Mouse (Mus musculus) heart, postnatal 14 days (tissue): Measurements from ENCODE around the gene Thsd1. TPM values are rescaled to one million over a fixed set of nuclear protein-coding genes. Genes with fewer than 3 reads are reported as not detected.
"Not testable (repeated sequence)": the region's sequence is repeated elsewhere in the genome, so short reads cannot be mapped to it uniquely, and the experiment has no call there.

Source experiments
- DNase-seq, 2 experiments: peaks; one replicate each; pipeline ENCODE4 v3.0.0; 2021 to 2022
- intact Hi-C: fragments of 180-260 bp; cut with DNase I; formaldehyde crosslinking; loops from one replicate; pipeline ENCODE4 v1.15.1; 2025
- total RNA-seq, 2 experiments: library from RNA; stranded (reverse); gene quantifications; 2 replicates each; pipeline ENCODE4 v1.2.3; 2021

Thsd1 gene
- total RNA-seq, 2 experiments from 2014 or later: 9.2 to 9.6 TPM

- DNase-seq: peak in 1 of 2 experiments; percentile 8
- intact Hi-C loops: no loop called here
Measured at GRCm38 (mm10) chr8:22260091-22260722, 33.1 kb downstream of the Thsd1 start.

DNA sequence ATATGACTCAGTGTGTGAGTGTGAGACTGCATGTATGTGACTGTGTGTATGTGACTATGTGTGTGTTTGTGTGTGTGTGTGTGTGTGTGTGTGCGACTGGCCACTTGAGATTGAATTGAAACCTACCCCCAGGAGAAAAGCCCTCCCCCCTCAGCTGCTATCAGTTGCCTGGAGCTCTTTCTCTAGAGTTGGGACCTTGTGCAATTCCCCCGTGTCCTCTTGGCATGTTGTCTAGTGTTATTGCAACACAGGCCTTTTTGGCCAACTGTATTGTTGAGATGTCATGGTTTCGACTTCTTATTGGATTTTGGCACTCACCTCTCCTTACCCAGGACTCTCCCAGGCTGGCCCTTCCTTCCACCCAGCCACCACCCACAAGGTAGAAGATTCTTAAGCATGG is 35.2 kb downstream of the Thsd1 start:
- intact Hi-C loops: no loop called here
- DNase-seq: peak in 1 of 2 experiments; percentile 38

DNA sequence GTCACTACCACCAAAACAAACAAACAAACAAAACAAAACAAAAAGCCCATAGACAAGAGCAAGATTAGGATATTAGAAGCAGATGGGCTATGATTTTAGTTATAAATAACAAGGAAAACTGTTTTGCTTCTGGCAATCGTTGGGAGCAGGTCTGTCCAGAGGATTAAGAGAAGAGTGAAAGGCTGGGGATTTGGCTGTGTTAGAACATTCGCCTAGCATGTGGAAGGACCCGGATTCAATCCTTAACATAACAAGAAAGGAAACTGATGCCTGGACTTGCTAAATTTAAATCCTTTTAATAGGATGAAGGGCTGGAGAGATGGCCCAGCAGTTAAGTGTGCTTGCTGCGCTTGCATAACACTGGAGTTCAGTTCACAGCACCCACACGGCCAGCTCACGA is 37.2 kb downstream of the Thsd1 start:
- no peak for DNase-seq
- intact Hi-C loops: no loop called here

GRCm38 (mm10) chr8:22264787-22265186 is 37.7 kb downstream of the Thsd1 start:
- peak in 1 of 2 experiments; percentile 24 for DNase-seq
- intact Hi-C loops: no loop called here

DNA sequence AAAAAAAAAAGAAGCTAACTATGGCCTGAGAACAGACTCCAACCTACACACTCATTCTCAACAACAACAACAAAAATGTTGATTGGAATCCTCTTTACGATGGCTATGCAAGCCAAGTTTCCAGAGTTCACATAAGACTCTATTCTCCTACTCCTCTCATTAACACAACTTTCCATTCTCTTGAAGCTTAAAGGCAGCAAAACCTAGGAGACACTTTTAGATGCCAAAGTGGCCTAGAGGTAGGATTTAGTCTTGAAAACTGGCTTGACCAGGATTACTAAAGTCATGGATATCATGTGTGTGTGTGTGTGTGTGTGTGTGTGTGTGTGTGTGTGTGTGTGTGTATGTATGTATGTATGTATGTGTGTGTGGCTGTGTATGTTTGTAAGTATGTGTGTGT is 38.1 kb downstream of the Thsd1 start:
- intact Hi-C loops: no loop called here
- no peak for DNase-seq

DNA sequence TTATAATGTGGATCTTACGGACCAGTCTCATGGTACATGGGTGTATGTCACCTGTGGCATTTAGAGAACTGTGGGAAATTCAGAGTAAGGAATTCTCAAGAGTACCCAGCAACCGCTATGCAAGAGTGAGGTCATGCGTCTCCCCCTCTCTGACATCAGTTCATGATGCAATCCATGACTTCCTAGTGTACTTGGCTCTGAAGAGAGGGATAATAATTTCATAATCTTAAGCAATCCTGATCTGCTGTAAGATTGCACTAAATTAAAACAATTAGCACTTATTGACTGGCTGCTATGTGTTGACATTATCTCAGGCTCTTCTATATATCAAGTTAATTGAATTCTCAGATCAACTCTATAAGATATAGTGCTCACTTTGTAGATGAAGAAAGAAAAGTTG is 39.7 kb downstream of the Thsd1 start:
- intact Hi-C loops: no loop called here
- DNase-seq: no peak

DNA sequence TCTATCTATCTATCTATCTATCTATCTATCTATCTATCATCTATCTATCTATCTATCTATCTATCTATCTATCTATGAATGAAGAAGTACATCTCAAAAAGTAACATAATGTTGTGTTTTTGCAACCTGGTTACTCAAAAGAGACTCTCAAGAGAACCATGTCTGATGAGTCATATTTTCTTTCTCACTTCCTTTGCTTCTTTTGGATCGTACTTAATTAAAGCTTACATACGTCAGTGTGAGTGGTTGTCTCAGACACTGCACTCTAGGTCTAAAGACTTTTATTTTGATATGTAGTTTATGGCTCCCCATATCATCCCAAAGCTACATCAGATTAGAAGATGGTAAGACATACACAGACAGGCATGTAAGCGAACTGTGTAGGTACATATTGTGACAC is 46.0 kb downstream of the Thsd1 start:
- intact Hi-C loops: no loop called here
- no peak for DNase-seq

DNA sequence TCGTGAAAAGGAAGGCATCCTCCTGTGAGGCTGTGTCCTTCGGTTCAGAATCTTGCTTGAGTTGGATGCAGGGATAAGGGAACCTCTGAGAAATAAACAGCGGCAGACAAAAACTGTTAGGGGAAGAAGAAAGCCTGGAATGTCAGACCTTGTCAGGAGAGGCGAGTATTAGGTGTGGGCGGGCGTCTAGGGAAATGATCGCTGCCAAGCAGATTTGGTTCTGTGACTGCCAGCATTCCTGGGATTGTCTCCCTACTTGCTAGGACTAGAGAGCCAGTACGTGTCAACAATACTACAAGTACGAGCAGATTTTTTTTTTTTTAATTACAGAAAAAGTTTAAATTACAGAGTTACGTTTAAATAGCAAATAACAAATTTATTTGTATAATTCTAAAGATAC is 47.5 kb downstream of the Thsd1 start:
- intact Hi-C loops: no loop called here
- peak; percentile 17 to 36 for DNase-seq

DNA sequence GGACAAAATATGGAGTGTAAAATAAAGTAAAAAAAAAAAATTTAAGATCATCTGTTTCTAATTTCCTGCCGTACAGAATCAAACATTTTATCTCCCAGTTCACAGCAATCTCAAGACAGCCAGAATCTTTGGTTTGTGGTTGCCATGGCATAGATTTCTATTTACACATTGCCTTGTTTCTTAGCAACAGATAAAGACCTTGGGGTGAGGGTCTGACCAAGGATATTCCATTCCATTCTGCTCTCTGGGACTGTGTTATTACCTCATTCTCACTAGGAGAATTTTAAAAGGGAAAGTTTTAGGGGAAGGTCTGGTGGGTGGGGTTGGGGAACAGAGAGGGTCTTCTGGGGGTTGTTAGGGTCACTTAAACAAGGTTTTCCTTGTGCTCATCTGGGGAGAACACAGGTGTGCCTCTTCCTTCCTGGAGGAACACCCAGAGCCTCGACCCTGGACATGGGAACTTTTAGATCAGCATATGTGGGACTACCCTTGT is 55.9 kb downstream of the Thsd1 start, which contains the start of gene Tpte:
Gene Tpte, plus strand, starts transcription at position 443 of the 493 bp plus-strand sequence.
- intact Hi-C loops: no loop called here
- no peak for DNase-seq

DNA sequence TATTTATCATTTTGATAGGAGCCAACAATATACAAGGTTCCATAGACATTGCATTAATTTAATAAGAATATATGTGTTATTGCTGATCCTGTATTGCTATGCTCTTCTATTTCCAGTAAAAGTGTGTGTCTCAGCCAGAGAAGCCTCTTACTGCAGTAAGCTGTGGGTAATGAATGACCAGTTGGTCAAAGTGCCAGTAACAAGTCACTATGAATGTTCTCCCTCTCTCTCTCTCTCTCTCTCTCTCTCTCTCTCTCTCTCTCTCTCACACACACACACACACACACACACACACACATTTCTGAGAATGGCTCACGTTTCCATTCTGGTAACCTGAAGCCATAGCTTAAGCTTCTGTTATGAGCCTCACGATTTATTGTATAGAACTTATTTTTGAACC is 75.2 kb downstream of the Thsd1 start:
- intact Hi-C loops: no loop called here

DNA sequence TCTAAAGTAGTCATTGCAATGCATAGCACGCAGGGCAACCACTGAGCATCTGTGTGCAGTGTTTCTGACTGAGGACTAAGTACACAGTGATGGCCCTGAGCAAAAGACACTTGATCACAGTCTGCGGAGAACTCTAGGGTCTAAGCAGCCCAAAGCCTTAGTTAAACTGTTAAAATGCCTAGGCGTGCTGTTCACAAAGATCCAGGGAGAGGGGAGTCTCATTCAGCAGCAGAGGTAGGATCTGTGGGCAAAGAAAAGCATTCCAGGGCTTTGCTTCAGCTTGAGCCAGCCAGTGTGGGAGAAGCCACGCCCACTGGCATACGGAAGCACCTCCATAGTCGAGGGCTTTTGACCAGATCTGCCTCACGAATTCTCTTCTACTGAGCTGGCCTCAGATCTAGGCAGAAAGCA is 75.8 kb downstream of the Thsd1 start:
- intact Hi-C loops: no loop called here
- no peak for DNase-seq

More for the DNA sequence above, 75.2 kb downstream of the Thsd1 start:
- no peak for DNase-seq

DNA sequence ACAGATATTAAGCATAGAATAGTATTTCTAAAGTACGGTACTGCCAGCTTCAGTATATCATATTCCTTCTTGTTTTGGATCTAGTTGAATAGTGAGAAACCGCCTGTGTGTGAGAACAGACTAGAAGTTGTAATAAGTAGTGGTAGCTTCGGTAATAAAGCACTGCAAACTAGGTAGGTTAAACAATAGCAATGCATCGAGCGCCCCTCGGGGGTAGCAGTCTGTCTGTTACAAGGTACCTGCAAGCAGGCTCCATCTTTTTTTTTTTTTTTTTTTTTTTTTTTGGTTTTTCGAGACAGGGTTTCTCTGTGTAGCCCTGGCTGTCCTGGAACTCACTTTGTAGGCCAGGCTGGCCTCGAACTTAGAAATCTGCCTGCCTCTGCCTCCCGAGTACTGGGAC is 76.9 kb downstream of the Thsd1 start:
- intact Hi-C loops: loop anchor here (1.0 kb wide), 1 partner anchor 112 kb away; the partner anchor contains the start of gene Vps36
- DNase-seq: not testable (repeated sequence)

DNA sequence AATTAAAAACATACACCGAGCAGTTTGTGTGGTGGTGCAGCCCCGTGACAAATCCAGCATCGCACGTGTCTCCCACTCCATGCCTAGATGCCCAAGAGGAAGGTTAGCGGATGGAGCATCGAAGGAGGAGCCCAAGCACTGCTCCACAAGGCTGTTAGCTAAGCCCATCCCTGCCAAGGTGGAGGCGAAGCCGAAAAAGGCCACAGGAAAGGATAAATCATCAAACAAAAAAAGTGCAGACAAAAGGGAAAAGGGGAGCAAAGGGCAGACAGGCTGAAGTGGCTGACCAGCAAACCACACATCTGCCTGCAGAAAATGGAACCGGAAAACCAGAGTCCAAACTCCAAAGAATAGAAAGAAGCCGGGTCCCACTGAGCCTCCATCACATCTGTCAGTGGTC is 79.9 kb downstream of the Thsd1 start:
- intact Hi-C loops: no loop called here
- no peak for DNase-seq

Other genes with a start within 250 kb of the Thsd1 start
- gene Atp7b, start 167.0 kb upstream of the Thsd1 start, total RNA-seq: under 1 TPM; 0.37 to 0.55 TPM
- gene Alg11, start 166.6 kb upstream of the Thsd1 start, total RNA-seq: 10 to 100 TPM in 1 of 2 experiments, 1 to 10 TPM in 1; 9.1 to 10.8 TPM
- gene Nek5, start 102.3 kb upstream of the Thsd1 start, total RNA-seq: under 1 TPM in 1 of 2 experiments, not detected in 1; 0.29 TPM
- 1 to 10 TPM; 1.9 to 2.2 TPM for gene Nek3, start 60.9 kb upstream of the Thsd1 start, total RNA-seq
- 1 to 10 TPM; 4.4 to 5.8 TPM for gene Ckap2, start 41.5 kb upstream of the Thsd1 start, total RNA-seq
- 10 to 100 TPM; 27.6 to 28.9 TPM for gene Vps36, start 34.5 kb upstream of the Thsd1 start, total RNA-seq
- gene Tpte, start 56.1 kb downstream of the Thsd1 start, total RNA-seq: not detected
- 10 to 100 TPM; 12.7 TPM for gene Slc25a15, start 171.3 kb downstream of the Thsd1 start, total RNA-seq
- gene Mrps31, start 184.0 kb downstream of the Thsd1 start, total RNA-seq: 10 to 100 TPM; 51.1 to 54.1 TPM